Mouse (Mus musculus) spleen, adult 10 weeks (tissue): ENCODE results near the gene Padi2. TPM values are rescaled to one million over a fixed set of nuclear protein-coding genes. Genes with fewer than 3 reads are reported as not detected.

Source experiments
- polyA plus RNA-seq: library from polyadenylated mRNA; stranded (reverse); fragments of 350-450 nt; fragmentation: Illumina TruSeq; extraction: RNeasy Lipid Tissue Mini Kit (QIAGEN cat#74804); gene quantifications from one replicate; pipeline ENCODE4 v1.2.3, GENCODE M21; 2015; ENCODE audit warnings: low replicate concordance; ENCODE audit not compliant: insufficient read depth

Padi2 gene
- polyA plus RNA-seq = 10.4 TPM

DNA sequence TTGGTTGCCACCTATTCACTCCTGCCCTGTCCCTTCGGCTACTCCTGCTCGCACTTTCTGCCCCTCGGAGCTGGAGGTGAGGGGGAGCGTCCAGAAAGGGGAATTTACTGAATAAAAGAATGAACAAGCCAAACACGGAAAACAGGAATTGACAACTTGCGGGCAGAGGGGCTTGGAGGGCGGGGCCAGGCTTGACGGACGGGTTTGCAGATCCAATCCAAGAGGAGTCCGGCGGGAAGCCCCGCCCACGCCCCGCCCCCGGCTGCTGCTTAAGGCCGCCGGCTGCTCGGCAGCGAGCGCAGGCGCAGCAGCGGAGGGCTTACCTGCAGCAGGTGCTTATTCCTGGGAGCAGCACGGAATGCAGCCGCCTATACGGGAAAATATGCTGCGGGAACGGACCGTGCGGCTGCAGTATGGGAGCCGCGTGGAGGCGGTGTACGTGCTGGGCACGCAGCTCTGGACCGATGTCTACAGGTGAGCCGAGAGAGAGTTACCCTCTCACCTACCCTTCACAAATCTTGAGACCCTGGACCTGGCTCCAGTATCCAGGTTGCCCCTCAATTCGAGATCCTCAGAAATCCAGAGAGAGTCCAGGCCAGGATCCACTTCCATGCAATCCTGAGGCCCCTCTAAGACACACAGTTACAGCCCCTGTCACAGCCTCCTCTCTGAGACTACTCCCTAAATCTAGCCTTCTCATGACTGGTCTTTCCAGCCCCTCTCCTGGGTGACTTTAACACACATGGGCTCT, at the start of gene Padi2:
Gene Padi2, plus strand, starts transcription at position 269 of the 751 bp plus-strand sequence.

DNA sequence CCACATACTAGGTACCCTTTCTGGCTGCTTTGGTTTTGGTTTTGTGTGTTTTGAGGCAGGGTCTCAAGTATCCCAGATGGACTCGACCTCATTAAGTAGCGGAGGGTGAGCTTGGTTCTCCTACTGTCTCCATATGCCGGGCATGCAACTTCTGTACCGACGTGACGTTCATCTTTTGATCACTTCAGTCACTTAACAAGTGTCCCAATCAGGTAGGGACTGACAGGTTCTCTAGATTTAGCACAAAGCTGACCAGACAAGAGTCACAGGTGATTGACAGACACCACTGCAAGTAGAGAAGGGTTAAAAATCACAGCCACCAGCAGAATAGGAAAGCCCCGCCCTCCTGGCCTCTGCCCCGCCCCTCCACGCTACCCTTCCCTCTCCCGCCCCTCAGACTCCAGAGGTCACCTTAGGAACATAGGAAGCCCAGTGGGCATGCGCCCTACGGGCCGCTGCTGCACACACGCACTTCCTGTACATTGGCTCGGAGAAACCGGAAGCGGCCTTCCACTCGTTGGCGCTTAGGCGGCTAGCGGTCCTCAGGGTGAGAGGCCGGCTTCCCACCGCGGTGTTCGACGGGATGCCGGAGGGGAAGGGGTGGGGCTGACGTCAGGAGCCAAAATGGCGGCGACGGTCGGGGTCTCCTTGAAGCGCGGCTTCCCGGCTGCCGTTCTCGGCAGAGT, 54.8 kb downstream of the Padi2 start, which contains the start of gene Sdhb:
Gene Sdhb, plus strand, starts transcription at position 423 of the 686 bp plus-strand sequence.

DNA sequence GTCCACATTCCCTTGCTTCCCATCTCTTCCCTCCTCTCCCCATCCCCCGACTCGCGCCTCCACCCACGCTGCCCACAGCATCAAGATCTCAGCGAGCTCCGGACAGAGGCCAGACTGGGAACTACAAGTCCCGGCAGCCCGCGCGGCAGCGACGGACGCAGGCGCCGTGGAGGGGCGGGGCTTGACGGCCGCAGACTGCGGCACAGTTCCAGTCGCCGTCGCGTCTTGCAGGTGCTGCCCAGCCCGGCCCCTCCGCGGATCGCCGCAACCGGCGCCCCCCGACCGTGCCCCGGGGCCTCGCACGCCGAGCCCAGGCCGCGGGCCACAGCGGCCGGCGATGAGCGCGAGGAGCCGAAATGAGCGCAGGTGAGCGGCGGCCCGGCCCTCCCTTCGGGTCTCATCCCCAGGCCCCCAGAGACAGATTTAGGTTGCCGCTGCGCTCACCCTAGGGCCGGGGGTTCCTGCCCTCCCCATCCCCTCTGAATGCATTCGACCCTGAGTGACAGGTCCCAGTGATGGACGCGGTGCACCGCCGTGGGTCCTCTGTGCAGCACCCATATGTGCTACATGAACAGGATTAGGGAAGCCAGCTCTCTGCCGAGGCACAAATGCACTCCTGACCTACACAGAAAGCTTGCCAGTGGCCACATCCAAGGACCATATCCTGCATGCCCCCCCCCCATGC, 80.7 kb downstream of the Padi2 start, which contains the start of gene Atp13a2:
Gene Atp13a2, plus strand, starts transcription at position 163 of the 685 bp plus-strand sequence.

Other genes with a start within 250 kb of the Padi2 start
- 1.9 TPM for gene Arhgef10l, start 240.3 kb upstream of the Padi2 start, polyA plus RNA-seq
- 36.2 TPM for gene Rcc2, start 205.8 kb upstream of the Padi2 start, polyA plus RNA-seq
- gene Padi6, start 163.7 kb upstream of the Padi2 start, polyA plus RNA-seq = not detected
- gene Padi4, start 132.1 kb upstream of the Padi2 start, polyA plus RNA-seq = 3.8 TPM
- 0.21 TPM for gene Padi3, start 95.7 kb upstream of the Padi2 start, polyA plus RNA-seq
- gene Padi1, start 60.6 kb upstream of the Padi2 start, polyA plus RNA-seq = 0.08 TPM
- 79.2 TPM for gene Sdhb, start 54.9 kb downstream of the Padi2 start, polyA plus RNA-seq
- gene Atp13a2, start 80.5 kb downstream of the Padi2 start, polyA plus RNA-seq = 27.2 TPM
- 0.58 TPM for gene Mfap2, start 104.1 kb downstream of the Padi2 start, polyA plus RNA-seq
- 4.0 TPM for gene Crocc, start 154.2 kb downstream of the Padi2 start, polyA plus RNA-seq
- gene Necap2, start 172.0 kb downstream of the Padi2 start, polyA plus RNA-seq = 59.1 TPM
- gene Spata21, start 182.0 kb downstream of the Padi2 start, polyA plus RNA-seq = not detected
- gene Szrd1, start 233.4 kb downstream of the Padi2 start, polyA plus RNA-seq = 35.3 TPM
- 11.9 TPM for gene Fbxo42, start 241.6 kb downstream of the Padi2 start, polyA plus RNA-seq